Mouse (Mus musculus) lung, adult 18-20 months (tissue): ENCODE measurements around the gene Tmem37.
A peak's percentile ranks its signal among the peaks of the same experiment; 100 is the strongest.

Experiments
- DNase-seq, 2 experiments: peaks; one replicate each; pipeline ENCODE4 v3.0.0; 2022; ENCODE audit warnings: mixed read lengths in 2 of 2

The Tmem37 gene

GRCm38 (mm10) chr1:120073519-120074306 lies at the start of gene Tmem37:
TSS of gene Tmem37 (minus strand) at chr1:120074074.
- peak; percentile 81 to 85 for DNase-seq

- no peak for DNase-seq
Observed at GRCm38 (mm10) chr1:120122634-120123383, 48.9 kb upstream of the Tmem37 start.

GRCm38 (mm10) chr1:120121930-120122530 lies 48.2 kb upstream of the Tmem37 start:
- no peak for DNase-seq

GRCm38 (mm10) chr1:120120969-120121811 lies 47.3 kb upstream of the Tmem37 start, which contains the start of the genes Dbi and 3110009E18Rik:
TSS of gene Dbi (minus strand) at chr1:120121078.
TSS of gene 3110009E18Rik (plus strand) at chr1:120121187.
- DNase-seq, result peak; percentile 99

GRCm38 (mm10) chr1:120120141-120120968 lies 46.5 kb upstream of the Tmem37 start:
- DNase-seq, result peak; percentile 62 to 75

GRCm38 (mm10) chr1:120119389-120119788 lies 45.5 kb upstream of the Tmem37 start:
- DNase-seq, result no peak

GRCm38 (mm10) chr1:120118854-120119253 lies 45.0 kb upstream of the Tmem37 start:
- DNase-seq, result no peak

- peak; percentile 54 to 64 for DNase-seq
Observed at GRCm38 (mm10) chr1:120116106-120116505, 42.2 kb upstream of the Tmem37 start.

GRCm38 (mm10) chr1:120115671-120116081 lies 41.8 kb upstream of the Tmem37 start:
- DNase-seq, result peak in 1 of 2 experiments; percentile 26

- DNase-seq, result no peak
Observed at GRCm38 (mm10) chr1:120112251-120113187, 38.6 kb upstream of the Tmem37 start.

- no peak for DNase-seq
Observed at GRCm38 (mm10) chr1:120111766-120112165, 37.9 kb upstream of the Tmem37 start.

- no peak for DNase-seq
Observed at GRCm38 (mm10) chr1:120109741-120110432, 36.0 kb upstream of the Tmem37 start.

- DNase-seq, result peak; percentile 68 to 84
Observed at GRCm38 (mm10) chr1:120105556-120105959, 31.7 kb upstream of the Tmem37 start.

GRCm38 (mm10) chr1:120101227-120101609 lies 27.3 kb upstream of the Tmem37 start:
- DNase-seq, result no peak

GRCm38 (mm10) chr1:120100456-120101226 lies 26.8 kb upstream of the Tmem37 start:
- peak; percentile 42 to 63 for DNase-seq

GRCm38 (mm10) chr1:120099483-120099882 lies 25.6 kb upstream of the Tmem37 start:
- peak; percentile 44 to 46 for DNase-seq

GRCm38 (mm10) chr1:120098327-120098726 lies 24.5 kb upstream of the Tmem37 start:
- peak; percentile 68 to 70 for DNase-seq

- no peak for DNase-seq
Observed at GRCm38 (mm10) chr1:120094920-120095319, 21.0 kb upstream of the Tmem37 start.
